Mouse (Mus musculus): ENCODE data around the gene Ccdc171.
"Not testable (repeated sequence)": the region's sequence is repeated elsewhere in the genome, so short reads cannot be mapped to it uniquely, and the experiment has no call there.

Gene Ccdc171

GRCm38 (mm10) chr4:83525690-83526055, 328 bp downstream of the Ccdc171 start:
- DNase-seq (ENCODE audit: low read depth, low spot score): peak; percentile 44

- peak; percentile 70 for DNase-seq (ENCODE audit: low read depth, low spot score)
These were observed 1.1 kb downstream of the Ccdc171 start for GRCm38 (mm10) chr4:83526270-83526987.

- DNase-seq (ENCODE audit: low read depth, low spot score): no peak
These were observed 1.6 kb downstream of the Ccdc171 start for GRCm38 (mm10) chr4:83526988-83527334.

- DNase-seq (ENCODE audit: low read depth, low spot score): peak; percentile 54
These were observed 2.6 kb downstream of the Ccdc171 start for GRCm38 (mm10) chr4:83527921-83528320.

- not testable (repeated sequence) for DNase-seq (ENCODE audit: low read depth, low spot score)
These were observed 4.7 kb downstream of the Ccdc171 start for GRCm38 (mm10) chr4:83530060-83530459.

GRCm38 (mm10) chr4:83533168-83533911, 8.0 kb downstream of the Ccdc171 start:
- no peak for DNase-seq (ENCODE audit: low read depth, low spot score)

GRCm38 (mm10) chr4:83534024-83534423, 8.7 kb downstream of the Ccdc171 start:
- no peak for DNase-seq (ENCODE audit: low read depth, low spot score)

GRCm38 (mm10) chr4:83549501-83549900, 24.2 kb downstream of the Ccdc171 start:
- no peak for DNase-seq (ENCODE audit: low read depth, low spot score)

GRCm38 (mm10) chr4:83567190-83568113, 42.1 kb downstream of the Ccdc171 start:
- no peak for DNase-seq (ENCODE audit: low read depth, low spot score)

- not testable (repeated sequence) for DNase-seq (ENCODE audit: low read depth, low spot score)
These were observed 42.8 kb downstream of the Ccdc171 start for GRCm38 (mm10) chr4:83568145-83568544.

GRCm38 (mm10) chr4:83570569-83570968, 45.2 kb downstream of the Ccdc171 start:
- DNase-seq (ENCODE audit: low read depth, low spot score): peak; percentile 52

GRCm38 (mm10) chr4:83571033-83571432, 45.7 kb downstream of the Ccdc171 start:
- DNase-seq (ENCODE audit: low read depth, low spot score): no peak

GRCm38 (mm10) chr4:83572521-83572920, 47.2 kb downstream of the Ccdc171 start:
- DNase-seq (ENCODE audit: low read depth, low spot score): no peak

GRCm38 (mm10) chr4:83576315-83576714, 51.0 kb downstream of the Ccdc171 start:
- DNase-seq (ENCODE audit: low read depth, low spot score): no peak

GRCm38 (mm10) chr4:83580157-83580556, 54.8 kb downstream of the Ccdc171 start:
- no peak for DNase-seq (ENCODE audit: low read depth, low spot score)

GRCm38 (mm10) chr4:83587563-83587962, 62.2 kb downstream of the Ccdc171 start:
- DNase-seq (ENCODE audit: low read depth, low spot score): no peak

- DNase-seq (ENCODE audit: low read depth, low spot score): peak; percentile 17
These were observed 71.1 kb downstream of the Ccdc171 start for GRCm38 (mm10) chr4:83596486-83596885.

GRCm38 (mm10) chr4:83611111-83611510, 85.8 kb downstream of the Ccdc171 start:
- DNase-seq (ENCODE audit: low read depth, low spot score): no peak

GRCm38 (mm10) chr4:83623021-83623711, 97.8 kb downstream of the Ccdc171 start:
- peak; percentile 10 for DNase-seq (ENCODE audit: low read depth, low spot score)

GRCm38 (mm10) chr4:83623732-83624131, 98.4 kb downstream of the Ccdc171 start:
- no peak for DNase-seq (ENCODE audit: low read depth, low spot score)

GRCm38 (mm10) chr4:83651453-83651852, 126.1 kb downstream of the Ccdc171 start:
- no peak for DNase-seq (ENCODE audit: low read depth, low spot score)
